In the genomic region with DNA sequence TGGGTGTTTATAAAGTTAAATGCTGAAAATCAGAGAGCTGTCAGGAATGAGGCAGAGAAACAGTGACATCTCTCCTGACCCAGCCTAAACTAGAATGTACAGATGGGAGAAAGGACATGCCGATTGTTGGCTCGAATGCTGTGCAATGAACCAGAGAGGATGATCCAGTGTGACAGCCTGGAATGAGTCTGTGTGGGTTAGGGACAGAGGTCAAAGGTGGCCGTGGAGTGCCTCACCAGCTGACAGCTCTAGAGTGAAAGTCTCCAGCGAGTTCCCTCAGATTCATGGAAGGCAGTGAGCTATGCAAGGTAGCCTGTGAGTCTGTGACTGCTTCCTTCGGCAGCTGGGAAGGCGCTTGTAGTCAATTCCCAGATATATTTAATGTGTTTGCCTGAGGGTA, we compare ENCODE assay signal across 11 mouse cellular contexts.
DNase-seq lines count a peak whose midpoint lies in the region; ATAC-seq and TF ChIP-seq lines count a peak whose summit lies in the region.
"Had no signal": no experiment of that assay in that cellular context is flagged by ENCODE, and none has a peak within 500 bp of the region (broad histone marks: within the 10 kb centered on the region; RNA-seq: fewer than 3 reads in every experiment).

No protein-coding gene starts in this region.

- no peaks in the 10 kb centered on the region for H3K27me3 ChIP-seq in embryonic facial prominence, embryonic 14.5 days (replicated peaks; ENCODE audit: control insufficient read depth, insufficient read depth, low read length)
- no peaks in the 10 kb centered on the region for H3K27me3 ChIP-seq in kidney, postnatal 0 days (ENCODE audit: insufficient read depth, low read length)
- H3K27me3 ChIP-seq: limb, embryonic 15.5 days had no signal

- peak; percentile 47; the same call in 1 of the 2 replicates for ATAC-seq in frontal cortex, adult (ENCODE audit: low TSS enrichment)
- ATAC-seq in embryonic facial prominence, embryonic 14.5 days (ENCODE audit: low read depth): peak; percentile 65; the same call in 1 of the 2 replicates
- peak; percentile 75 for ATAC-seq in kidney, postnatal 0 days (replicated peaks; ENCODE audit: low FRiP score, low read depth)
- no peak for ATAC-seq in megakaryocyte, adult 5-6 weeks (ENCODE audit: poor library complexity, severe bottlenecking)
- ATAC-seq: Patski had no signal

- no peak overlapping the region for H3K4me2 ChIP-seq in embryonic facial prominence, embryonic 14.5 days (ENCODE audit: low read depth, low read length)
- no peak overlapping the region for H3K4me2 ChIP-seq in kidney, postnatal 0 days (ENCODE audit: low read length)
- H3K4me2 ChIP-seq: limb, embryonic 15.5 days had no signal

- no peaks in the 10 kb centered on the region for H3K9me3 ChIP-seq in embryonic facial prominence, embryonic 14.5 days (ENCODE audit: control insufficient read depth, low read length)
- H3K9me3 ChIP-seq in kidney, postnatal 0 days (replicated peaks; ENCODE audit: low read length): no peaks in the 10 kb centered on the region
- H3K9me3 ChIP-seq: limb, embryonic 15.5 days had no signal

- no peak overlapping the region for H3K27ac ChIP-seq in embryonic facial prominence, embryonic 14.5 days (replicated peaks; ENCODE audit: low read depth, low read length)
- no peak overlapping the region for H3K27ac ChIP-seq in kidney, postnatal 0 days
- H3K27ac ChIP-seq: limb, embryonic 15.5 days; stomach, postnatal 0 days had no signal

- TF ChIP-seq CTCF in kidney, postnatal 0 days (IDR thresholded peaks at IDR 0.05; ENCODE audit: low read depth): no peak

- H3K9ac ChIP-seq in embryonic facial prominence, embryonic 14.5 days (ENCODE audit: low read depth, low read length): no peak overlapping the region
- H3K9ac ChIP-seq in kidney, postnatal 0 days (ENCODE audit: low read depth, low read length): no peak overlapping the region
- H3K9ac ChIP-seq: limb, embryonic 15.5 days had no signal

- whole genome bisulfite sequencing in embryonic facial prominence, embryonic 14.5 days: 23% methylated on average over 6 of the region's 6 CpGs
- WGBS in kidney, postnatal 0 days: 19% methylated on average over 6 of the region's 6 CpGs

- no peak overlapping the region for H3K4me3 ChIP-seq in embryonic facial prominence, embryonic 14.5 days (ENCODE audit: low read depth, low read length)
- no peak overlapping the region for H3K4me3 ChIP-seq in kidney, postnatal 0 days (replicated peaks; ENCODE audit: low read depth, low read length)
- H3K4me3 ChIP-seq: limb, embryonic 15.5 days had no signal

- no peak for DNase-seq in frontal cortex, adult 2 months (ENCODE audit: extremely low spot score in 1 of 2, low spot score in 1 of 2)
- peak; percentile 32 for DNase-seq in embryonic facial prominence, embryonic 14.5 days (ENCODE audit: low spot score)
- DNase-seq in kidney, postnatal 0 days (ENCODE audit: low spot score): peak; percentile 5
- peak; percentile 83 for DNase-seq in retina, postnatal 1 day
- no peak for DNase-seq in heart, adult 18-20 months
- no peak for DNase-seq in liver

- H3K4me1 ChIP-seq in embryonic facial prominence, embryonic 14.5 days (ENCODE audit: control insufficient read depth, insufficient read depth, low read length): no peaks in the 10 kb centered on the region
- no peaks in the 10 kb centered on the region for H3K4me1 ChIP-seq in kidney, postnatal 0 days (replicated peaks; ENCODE audit: insufficient read depth, low read length)
- H3K4me1 ChIP-seq: limb, embryonic 15.5 days had no signal

- no peaks in the 10 kb centered on the region for H3K36me3 ChIP-seq in embryonic facial prominence, embryonic 14.5 days (ENCODE audit: control insufficient read depth, insufficient read depth, low read length)
- H3K36me3 ChIP-seq in kidney, postnatal 0 days (ENCODE audit: insufficient read depth, low read length): no peaks in the 10 kb centered on the region
- H3K36me3 ChIP-seq: limb, embryonic 15.5 days had no signal

Comparison
In these comparisons a context has a peak if more than half of its experiments do, and no peak if none do; other contexts are left out.
1. DNase-seq: peak in embryonic facial prominence, embryonic 14.5 days (single experiment), kidney, postnatal 0 days (single experiment) and retina, postnatal 1 day (single experiment); none in frontal cortex, adult 2 months (0 of 2), heart, adult 18-20 months (0 of 2) and liver (single experiment).